Comparison of ENCODE assay signal across 16 mouse cellular contexts in the genomic region with DNA sequence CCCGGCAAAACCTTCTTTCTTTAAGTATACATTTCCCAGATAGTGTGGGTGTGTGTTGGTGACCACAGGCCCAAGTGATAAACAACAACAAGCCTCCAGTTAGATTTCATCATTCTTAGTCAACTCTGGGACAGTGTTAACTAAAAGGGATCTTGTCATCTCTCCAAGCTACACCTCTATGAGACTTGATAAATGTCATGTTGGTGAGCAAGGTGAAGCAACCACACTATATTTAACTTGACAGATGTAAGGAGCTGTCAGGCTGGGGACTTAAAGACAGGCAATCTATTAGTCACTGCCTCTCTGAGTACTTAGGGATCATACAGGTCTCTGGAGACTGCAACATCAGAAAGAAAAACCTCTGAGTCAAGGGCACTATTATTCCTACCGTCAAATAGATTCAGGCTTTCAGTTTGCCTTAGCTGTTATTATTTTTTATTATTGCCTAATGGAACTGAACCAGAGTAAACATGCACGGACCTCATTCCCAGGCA.
"Had no signal": no experiment of that assay in that cellular context is flagged by ENCODE, and none has a peak within 500 bp of the region (broad histone marks: within the 10 kb centered on the region; RNA-seq: fewer than 3 reads in every experiment).

No protein-coding gene starts in this region.

- H3K4me3 ChIP-seq: left cerebral cortex, adult 2 months; liver, embryonic 13.5 days; lung, embryonic 15.5 days; megakaryocyte, embryonic 14.5 days; midbrain, embryonic 15.5 days; stomach, embryonic 15.5 days had no signal

- H3K4me1 ChIP-seq: liver, embryonic 13.5 days; lung, embryonic 15.5 days; megakaryocyte, embryonic 14.5 days; midbrain, embryonic 15.5 days; stomach, embryonic 15.5 days had no signal

- H3K27me3 ChIP-seq: liver, embryonic 13.5 days; lung, embryonic 15.5 days; megakaryocyte, embryonic 14.5 days; midbrain, embryonic 15.5 days; stomach, embryonic 15.5 days had no signal

- H3K27ac ChIP-seq: left cerebral cortex, adult 2 months; liver, embryonic 13.5 days; lung, embryonic 15.5 days; macrophage; midbrain, embryonic 15.5 days; stomach, embryonic 15.5 days had no signal

- ATAC-seq: liver, postnatal 0 days; midbrain, embryonic 15.5 days had no signal

- DNase-seq: kidney, postnatal 10 days; kidney, postnatal 4 days; liver; liver, embryonic 13.5 days; liver, postnatal 0 days; lung, postnatal 14 days; right cerebral cortex, postnatal 14 days; thymus, adult 2 months; thymus, postnatal 25 days had no signal

- H3K9me3 ChIP-seq: liver, embryonic 13.5 days; lung, embryonic 15.5 days; megakaryocyte, embryonic 14.5 days; midbrain, embryonic 15.5 days; stomach, embryonic 15.5 days had no signal

- H3K36me3 ChIP-seq: liver, embryonic 13.5 days; lung, embryonic 15.5 days; midbrain, embryonic 15.5 days; stomach, embryonic 15.5 days had no signal

- H3K9ac ChIP-seq: liver, embryonic 13.5 days; liver, postnatal 0 days; lung, embryonic 15.5 days; midbrain, embryonic 15.5 days; stomach, embryonic 15.5 days had no signal

- H3K4me2 ChIP-seq: liver, embryonic 13.5 days; lung, embryonic 15.5 days; midbrain, embryonic 11.5 days; midbrain, embryonic 15.5 days; stomach, embryonic 15.5 days had no signal
